Mouse (Mus musculus): ENCODE measurements around the gene Hs3st2.

GRCm38 (mm10) chr7:121456716-121457115, 65.1 kb downstream of the Hs3st2 start:
- TF ChIP-seq CTCF (IDR thresholded peaks at IDR 0.05 in 2 of 3, conservative IDR thresholded peaks at IDR 0.05 in 1 of 3; ENCODE audit: control insufficient read depth in 1 of 3, insufficient read depth in 1 of 3, low read depth in 2 of 3, low read length in 3 of 3, poor library complexity in 1 of 3, severe bottlenecking in 1 of 3) (no peak), USF2 (IDR thresholded peaks at IDR 0.05; ENCODE audit: borderline replicate concordance in 1 of 2, insufficient read depth in 1 of 2, low read depth in 1 of 2, low read length in 2 of 2) (no peak), POLR2A (IDR thresholded peaks at IDR 0.05; ENCODE audit: control insufficient read depth in 1 of 2, insufficient read depth in 1 of 2, low read depth in 1 of 2, low read length in 2 of 2, poor library complexity in 1 of 2) (no peak), ETS1 (IDR thresholded peaks at IDR 0.05; ENCODE audit: low read depth, low read length) (no peak), ZC3H11A (IDR thresholded peaks at IDR 0.05; ENCODE audit: low read depth, low read length) (no peak), POLR2AphosphoS5 (IDR thresholded peaks at IDR 0.05; ENCODE audit: borderline replicate concordance, low read depth, low read length) (no peak)
